Mouse (Mus musculus) kidney, embryonic 14.5 days (tissue): Measurements from ENCODE around the gene 1110004F10Rik. TPM values are rescaled to one million over a fixed set of nuclear protein-coding genes. Genes with fewer than 3 reads are reported as not detected.

ENCODE experiments used
- ATAC-seq: fragments of 200-750 bp; cut with Nextera tagmentation; 2 replicates; pipeline ENCODE4 v1.8.0; 2017; ENCODE audit warnings: moderate number of reproducible peaks, mild to moderate bottlenecking, moderate TSS enrichment, moderate library complexity; ENCODE audit not compliant: low FRiP score, low TSS enrichment
- H3K27ac ChIP-seq: fragments of 300-500 bp; sonication (generic); 2 replicates; pipeline ENCODE4 v1.5.1; 2014; ENCODE audit warnings: low read depth, mild to moderate bottlenecking, low read length, moderate library complexity, mixed read lengths
- H3K27me3 ChIP-seq: fragments of 300-500 bp; sonication (generic); 2 replicates; pipeline ENCODE4 v1.6.1; 2014; ENCODE audit warnings: mild to moderate bottlenecking, low read length; ENCODE audit not compliant: control insufficient read depth, insufficient read depth
- H3K36me3 ChIP-seq: fragments of 300-500 bp; sonication (generic); 2 replicates; pipeline ENCODE4 v1.6.1; 2014; ENCODE audit warnings: low read length, mixed read lengths; ENCODE audit not compliant: control insufficient read depth, insufficient read depth
- H3K4me1 ChIP-seq: fragments of 300-500 bp; sonication (generic); 2 replicates; pipeline ENCODE4 v1.6.1; 2014; ENCODE audit warnings: low read length, mixed read lengths; ENCODE audit not compliant: control insufficient read depth, insufficient read depth
- H3K4me2 ChIP-seq: fragments of 300-500 bp; sonication (generic); replicated peaks from 2 replicates; pipeline ENCODE4 v1.6.1; 2014; ENCODE audit warnings: low read depth, mild to moderate bottlenecking, low read length
- H3K4me3 ChIP-seq: fragments of 300-500 bp; sonication (generic); 2 replicates; pipeline ENCODE4 v1.5.1; 2014; ENCODE audit warnings: mild to moderate bottlenecking, low read length
- H3K9ac ChIP-seq: fragments of 300-500 bp; sonication (generic); 2 replicates; pipeline ENCODE4 v1.6.1; 2014; ENCODE audit warnings: low read depth, mild to moderate bottlenecking, low read length, moderate library complexity
- H3K9me3 ChIP-seq: fragments of 300-500 bp; sonication (generic); 2 replicates; pipeline ENCODE4 v1.6.1; 2016; ENCODE audit warnings: low read length; ENCODE audit not compliant: control insufficient read depth
- WGBS: fragments of 180-500 bp; shearing (Covaris S2); extraction: QIAGEN DNeasy Blood & Tissue Kit; methylation state at CpG from one replicate; pipeline ENCODE4 v1.1.7; 2014; 5-methylcytosine and 5-hydroxymethylcytosine counted together
- polyA plus RNA-seq: library from polyadenylated mRNA; unstranded; fragments of >200 nt; fragmentation: Nextera tagmentation; extraction: Ambion mirVana; gene quantifications from 2 replicates; pipeline ENCODE4 v1.2.1, GENCODE M21; 2014

Gene 1110004F10Rik
- polyA plus RNA-seq, 1 experiment from 2014 or later = 310 TPM

GRCm38 (mm10) chr7:116145030-116145429 is 105.8 kb downstream of the 1110004F10Rik start:
- no peak for ATAC-seq
- Histone ChIP-seq H3K27ac (no peak overlapping the region), H3K4me3 (no peak overlapping the region), H3K9me3 (no peaks in the 10 kb centered on the region), H3K4me2 (no peak overlapping the region), H3K4me1 (no peaks in the 10 kb centered on the region), H3K27me3 (no peaks in the 10 kb centered on the region), H3K36me3 (no peaks in the 10 kb centered on the region), H3K9ac (no peak overlapping the region)
- 91% methylated on average over 6 of the region's 6 CpGs for WGBS

GRCm38 (mm10) chr7:116147114-116147513 is 107.9 kb downstream of the 1110004F10Rik start:
- Histone ChIP-seq H3K4me1 (no peaks in the 10 kb centered on the region), H3K9ac (no peak overlapping the region), H3K27me3 (no peaks in the 10 kb centered on the region), H3K9me3 (no peaks in the 10 kb centered on the region), H3K36me3 (no peaks in the 10 kb centered on the region; the same call in 1 of the 2 replicates), H3K4me2 (no peak overlapping the region), H3K27ac (no peak overlapping the region), H3K4me3 (no peak overlapping the region)
- WGBS = 88% methylated on average over 2 of the region's 2 CpGs
- ATAC-seq = no peak

GRCm38 (mm10) chr7:116149568-116149967 is 110.4 kb downstream of the 1110004F10Rik start:
- Histone ChIP-seq H3K4me3 (no peak overlapping the region), H3K4me2 (no peak overlapping the region), H3K27ac (no peak overlapping the region), H3K9me3 (no peaks in the 10 kb centered on the region), H3K4me1 (no peaks in the 10 kb centered on the region), H3K27me3 (no peaks in the 10 kb centered on the region), H3K36me3 (no peaks in the 10 kb centered on the region; the same call in 1 of the 2 replicates), H3K9ac (no peak overlapping the region)
- no peak for ATAC-seq
- 75% methylated on average over 4 of the region's 4 CpGs for WGBS

- Histone ChIP-seq H3K36me3 (no peaks in the 10 kb centered on the region; the same call in 1 of the 2 replicates), H3K9me3 (no peaks in the 10 kb centered on the region), H3K27ac (no peak overlapping the region), H3K4me3 (no peak overlapping the region), H3K4me1 (no peaks in the 10 kb centered on the region), H3K4me2 (no peak overlapping the region), H3K27me3 (no peaks in the 10 kb centered on the region), H3K9ac (no peak overlapping the region)
- no peak for ATAC-seq
- WGBS = 46% methylated on average over 2 of the region's 2 CpGs
These were observed 114.7 kb downstream of the 1110004F10Rik start for GRCm38 (mm10) chr7:116153781-116154368.

Other genes with a start within 250 kb of the 1110004F10Rik start
- 15.1 and 24.7 TPM in 2 replicates for gene Sox6, start 601 bp upstream of the 1110004F10Rik start, polyA plus RNA-seq
- 0.50 and 1.3 TPM in 2 replicates for gene Gm4353, start 45.2 kb downstream of the 1110004F10Rik start, polyA plus RNA-seq